Mouse (Mus musculus): ENCODE data around the gene Pitpna. TPM values are rescaled to one million over a fixed set of nuclear protein-coding genes. Genes with fewer than 3 reads are reported as not detected.
A peak's percentile ranks its signal among the peaks of the same experiment; 100 is the strongest.

The Pitpna gene
- polyA plus RNA-seq, 1 experiment from 2014 or later, result 25.4 TPM

DNA sequence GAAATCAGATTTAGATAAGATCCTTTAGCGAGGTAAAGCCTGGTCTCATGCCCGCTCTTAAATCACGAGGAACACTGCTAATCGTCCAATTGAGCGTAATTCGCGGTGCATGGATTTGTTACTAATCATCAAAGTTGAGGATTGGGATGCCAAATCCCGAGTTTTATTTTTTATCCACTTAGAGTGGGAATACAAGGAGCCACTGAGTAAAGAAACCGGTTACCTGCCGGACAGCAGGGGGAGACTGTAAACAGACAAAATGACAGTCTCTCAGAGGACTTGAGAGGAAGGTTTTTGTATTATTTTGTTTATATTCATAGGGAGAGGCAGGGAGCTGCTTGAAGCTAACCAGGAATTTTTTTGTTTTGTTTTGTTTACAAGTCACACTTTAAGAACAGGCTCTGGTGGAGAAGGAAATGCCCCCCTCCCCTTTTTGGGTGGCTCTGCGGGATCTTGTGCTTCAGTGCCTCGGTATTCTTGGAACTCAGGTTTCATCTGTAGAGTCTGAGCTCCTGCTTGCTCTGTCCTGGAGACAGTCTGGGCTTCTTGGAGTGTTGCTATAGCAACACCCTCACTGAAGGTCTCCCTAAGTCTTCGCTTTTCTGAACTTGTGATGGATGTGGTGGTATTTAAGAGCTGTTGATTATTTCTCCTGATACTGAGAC, 43.8 kb downstream of the Pitpna start:
- Histone ChIP-seq H3K9ac (ENCODE audit: low read depth, low read length) (peak overlapping the region; percentile 80), H3K36me3 (ENCODE audit: control insufficient read depth, insufficient read depth) (peaks cover 4% of the 10 kb centered on the region; the same call in 1 of the 2 replicates), H3K4me2 (ENCODE audit: low read depth, low read length) (peak overlapping the region; percentile 77), H3K9me3 (replicated peaks; ENCODE audit: control insufficient read depth, low read length) (no peaks in the 10 kb centered on the region), H3K4me1 (ENCODE audit: control insufficient read depth, low read depth, low read length) (peaks cover 21% of the 10 kb centered on the region), H3K4me3 (ENCODE audit: low read depth, low read length) (peak overlapping the region; percentile 78), H3K27me3 (ENCODE audit: control insufficient read depth, insufficient read depth, low read depth, low read length) (no peaks in the 10 kb centered on the region), H3K27ac (ENCODE audit: low read length) (no peak overlapping the region; the same call in 1 of the 2 replicates)
- WGBS (ENCODE audit: insufficient replicate concordance), result 13% methylated on average over 13 of the region's 13 CpGs
- no peak for ATAC-seq (ENCODE audit: low read depth)

- Histone ChIP-seq H3K4me3 (ENCODE audit: low read depth, low read length) (no peak overlapping the region), H3K27ac (ENCODE audit: low read length) (no peak overlapping the region), H3K4me2 (ENCODE audit: low read depth, low read length) (no peak overlapping the region), H3K4me1 (ENCODE audit: control insufficient read depth, low read depth, low read length) (peaks cover 21% of the 10 kb centered on the region), H3K27me3 (ENCODE audit: control insufficient read depth, insufficient read depth, low read depth, low read length) (no peaks in the 10 kb centered on the region), H3K9ac (ENCODE audit: low read depth, low read length) (no peak overlapping the region), H3K9me3 (replicated peaks; ENCODE audit: control insufficient read depth, low read length) (no peaks in the 10 kb centered on the region), H3K36me3 (ENCODE audit: control insufficient read depth, insufficient read depth) (no peaks in the 10 kb centered on the region)
- 85% methylated on average over 5 of the region's 5 CpGs for WGBS (ENCODE audit: insufficient replicate concordance)
- no peak for ATAC-seq (ENCODE audit: low read depth)
These were observed 45.0 kb downstream of the Pitpna start for GRCm38 (mm10) chr11:75632921-75633320.

DNA sequence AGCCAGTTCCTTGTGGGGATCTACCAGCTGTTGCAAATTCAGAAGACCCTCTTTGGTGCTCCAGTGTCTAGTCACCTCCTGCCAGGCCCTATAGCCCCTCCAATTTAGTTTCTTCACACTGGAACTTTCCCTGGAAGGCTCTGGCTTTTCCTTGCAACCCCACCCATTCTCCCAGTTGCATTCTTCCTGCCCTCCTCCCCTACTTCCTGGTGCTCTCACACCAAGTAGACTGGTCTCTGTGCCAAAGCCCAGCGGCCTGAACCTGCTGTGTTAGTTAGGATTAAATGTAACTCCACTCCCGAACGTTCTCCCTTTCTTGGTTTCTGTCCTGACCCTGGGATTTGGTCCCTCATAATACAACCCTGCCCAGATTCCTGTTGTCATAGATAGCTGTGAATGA, 46.9 kb downstream of the Pitpna start:
- H3K4me3 ChIP-seq (ENCODE audit: low read depth, low read length), result no peak overlapping the region
- H3K36me3 ChIP-seq (ENCODE audit: control insufficient read depth, insufficient read depth), result no peaks in the 10 kb centered on the region
- 71% methylated on average over 3 of the region's 3 CpGs for WGBS (ENCODE audit: insufficient replicate concordance)

DNA sequence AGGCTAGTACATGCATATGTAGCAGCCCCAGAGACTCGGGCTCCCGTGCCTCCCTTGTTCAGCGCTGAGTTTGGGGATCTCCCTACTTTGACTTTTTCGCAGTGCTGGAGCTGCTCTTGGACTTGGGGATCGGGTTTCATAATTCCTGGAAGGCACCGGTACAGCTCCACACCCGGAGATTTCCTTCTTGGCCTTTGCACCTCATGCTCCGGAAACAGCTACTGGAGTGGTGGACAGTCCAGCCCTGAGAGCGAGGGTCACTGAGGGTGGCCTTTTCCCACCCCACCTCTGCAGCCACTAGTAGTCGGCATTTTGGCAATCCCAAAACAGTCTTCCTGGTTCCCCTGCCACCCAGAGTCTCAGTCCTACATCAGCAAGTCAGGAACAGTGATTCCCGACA, 47.4 kb downstream of the Pitpna start:
- no peaks in the 10 kb centered on the region for H3K36me3 ChIP-seq (ENCODE audit: control insufficient read depth, insufficient read depth)
- peaks cover 16% of the 10 kb centered on the region for H3K4me1 ChIP-seq (ENCODE audit: control insufficient read depth, low read depth, low read length)
- no peak for ATAC-seq (ENCODE audit: low read depth)
- no peaks in the 10 kb centered on the region for H3K27me3 ChIP-seq (ENCODE audit: control insufficient read depth, insufficient read depth, low read depth, low read length)
- no peak overlapping the region for H3K9ac ChIP-seq (ENCODE audit: low read depth, low read length)
- H3K4me3 ChIP-seq (ENCODE audit: low read depth, low read length), result no peak overlapping the region
- no peak overlapping the region for H3K27ac ChIP-seq (ENCODE audit: low read length)
- H3K4me2 ChIP-seq (ENCODE audit: low read depth, low read length), result no peak overlapping the region
- H3K9me3 ChIP-seq (replicated peaks; ENCODE audit: control insufficient read depth, low read length), result no peaks in the 10 kb centered on the region
- 63% methylated on average over 11 of the region's 11 CpGs for WGBS (ENCODE audit: insufficient replicate concordance)

More for the DNA sequence above, 46.9 kb downstream of the Pitpna start:
- Histone ChIP-seq H3K9me3 (replicated peaks; ENCODE audit: control insufficient read depth, low read length) (no peaks in the 10 kb centered on the region), H3K27me3 (ENCODE audit: control insufficient read depth, insufficient read depth, low read depth, low read length) (no peaks in the 10 kb centered on the region), H3K4me1 (ENCODE audit: control insufficient read depth, low read depth, low read length) (peaks cover 19% of the 10 kb centered on the region), H3K27ac (ENCODE audit: low read length) (no peak overlapping the region), H3K4me2 (ENCODE audit: low read depth, low read length) (no peak overlapping the region), H3K9ac (ENCODE audit: low read depth, low read length) (no peak overlapping the region)
- ATAC-seq (ENCODE audit: low read depth), result no peak

DNA sequence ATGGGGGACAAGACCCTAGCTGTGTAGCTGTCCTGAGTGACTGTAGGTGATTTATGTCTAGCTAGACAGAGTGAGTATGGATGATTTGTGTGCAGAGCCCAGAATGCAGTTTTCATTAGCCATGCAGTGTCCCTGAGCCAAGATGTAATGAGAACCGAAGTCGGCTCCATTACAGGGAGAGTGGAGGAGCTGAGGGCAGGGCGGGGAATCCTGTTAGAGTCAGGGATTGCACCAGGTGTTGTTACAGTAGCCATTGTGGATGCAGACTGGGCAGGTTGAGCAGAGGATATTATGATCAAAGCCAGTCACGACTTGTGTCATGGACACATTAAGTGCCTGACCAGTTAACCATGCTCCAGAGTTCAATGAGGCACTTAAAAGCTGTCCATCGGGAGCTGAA, 55.4 kb downstream of the Pitpna start:
- Histone ChIP-seq H3K4me2 (ENCODE audit: low read depth, low read length) (no peak overlapping the region), H3K27ac (ENCODE audit: low read length) (no peak overlapping the region), H3K9ac (ENCODE audit: low read depth, low read length) (no peak overlapping the region), H3K9me3 (replicated peaks; ENCODE audit: control insufficient read depth, low read length) (no peaks in the 10 kb centered on the region), H3K4me1 (ENCODE audit: control insufficient read depth, low read depth, low read length) (no peaks in the 10 kb centered on the region), H3K27me3 (ENCODE audit: control insufficient read depth, insufficient read depth, low read depth, low read length) (no peaks in the 10 kb centered on the region), H3K4me3 (ENCODE audit: low read depth, low read length) (no peak overlapping the region), H3K36me3 (ENCODE audit: control insufficient read depth, insufficient read depth) (no peaks in the 10 kb centered on the region)
- 81% methylated on average over 5 of the region's 5 CpGs for WGBS (ENCODE audit: insufficient replicate concordance)
- ATAC-seq (ENCODE audit: low read depth), result no peak

- Histone ChIP-seq H3K4me1 (ENCODE audit: control insufficient read depth, low read depth, low read length) (peaks cover 3% of the 10 kb centered on the region), H3K4me2 (ENCODE audit: low read depth, low read length) (no peak overlapping the region), H3K9me3 (replicated peaks; ENCODE audit: control insufficient read depth, low read length) (no peaks in the 10 kb centered on the region), H3K27ac (ENCODE audit: low read length) (no peak overlapping the region), H3K36me3 (ENCODE audit: control insufficient read depth, insufficient read depth) (no peaks in the 10 kb centered on the region), H3K27me3 (ENCODE audit: control insufficient read depth, insufficient read depth, low read depth, low read length) (no peaks in the 10 kb centered on the region), H3K9ac (ENCODE audit: low read depth, low read length) (no peak overlapping the region), H3K4me3 (ENCODE audit: low read depth, low read length) (no peak overlapping the region)
- no peak for ATAC-seq (ENCODE audit: low read depth)
- 26% methylated on average over 9 of the region's 9 CpGs for WGBS (ENCODE audit: insufficient replicate concordance)
These were observed 56.8 kb downstream of the Pitpna start for GRCm38 (mm10) chr11:75644684-75645083.

- Histone ChIP-seq H3K27me3 (ENCODE audit: control insufficient read depth, insufficient read depth, low read depth, low read length) (no peaks in the 10 kb centered on the region), H3K36me3 (ENCODE audit: control insufficient read depth, insufficient read depth) (no peaks in the 10 kb centered on the region), H3K9me3 (replicated peaks; ENCODE audit: control insufficient read depth, low read length) (no peaks in the 10 kb centered on the region), H3K4me2 (ENCODE audit: low read depth, low read length) (no peak overlapping the region), H3K4me1 (ENCODE audit: control insufficient read depth, low read depth, low read length) (peaks cover 25% of the 10 kb centered on the region), H3K4me3 (ENCODE audit: low read depth, low read length) (no peak overlapping the region), H3K27ac (ENCODE audit: low read length) (no peak overlapping the region), H3K9ac (ENCODE audit: low read depth, low read length) (no peak overlapping the region)
- WGBS (ENCODE audit: insufficient replicate concordance), result 62% methylated on average over 6 of the region's 6 CpGs
- no peak for ATAC-seq (ENCODE audit: low read depth)
These were observed 59.8 kb downstream of the Pitpna start for GRCm38 (mm10) chr11:75647681-75648211.

- no peak for ATAC-seq (ENCODE audit: low read depth)
- 31% methylated on average over 4 of the region's 4 CpGs for WGBS (ENCODE audit: insufficient replicate concordance)
- Histone ChIP-seq H3K36me3 (ENCODE audit: control insufficient read depth, insufficient read depth) (no peaks in the 10 kb centered on the region), H3K4me2 (ENCODE audit: low read depth, low read length) (no peak overlapping the region), H3K4me3 (ENCODE audit: low read depth, low read length) (no peak overlapping the region), H3K27ac (ENCODE audit: low read length) (peak overlapping the region; percentile 9; the same call in 1 of the 2 replicates), H3K9me3 (replicated peaks; ENCODE audit: control insufficient read depth, low read length) (no peaks in the 10 kb centered on the region), H3K4me1 (ENCODE audit: control insufficient read depth, low read depth, low read length) (peaks cover 39% of the 10 kb centered on the region), H3K9ac (ENCODE audit: low read depth, low read length) (no peak overlapping the region), H3K27me3 (ENCODE audit: control insufficient read depth, insufficient read depth, low read depth, low read length) (no peaks in the 10 kb centered on the region)
These were observed 61.3 kb downstream of the Pitpna start for GRCm38 (mm10) chr11:75649155-75649561.

- Histone ChIP-seq H3K4me2 (ENCODE audit: low read depth, low read length) (peak within 1 kb of the TSS; percentile 100), H3K27me3 (ENCODE audit: control insufficient read depth, insufficient read depth, low read depth, low read length) (no peaks in the 10 kb centered on the region), H3K4me1 (ENCODE audit: control insufficient read depth, low read depth, low read length) (peaks cover 50% of the 10 kb centered on the region)
These were observed 62.4 kb downstream of the Pitpna start, which contains the start of gene Myo1c for GRCm38 (mm10) chr11:75650311-75650710. Gene Myo1c (plus strand): TSS chr11:75650504.

More at GRCm38 (mm10) chr11:75650311-75650710, 62.4 kb downstream of the Pitpna start, which contains the start of gene Myo1c:
- no peaks in the 10 kb centered on the region for H3K9me3 ChIP-seq (replicated peaks; ENCODE audit: control insufficient read depth, low read length)
- H3K9ac ChIP-seq (ENCODE audit: low read depth, low read length), result peak within 1 kb of the TSS; percentile 77
- ATAC-seq (ENCODE audit: low read depth), result no peak
- peak within 1 kb of the TSS; percentile 76 for H3K4me3 ChIP-seq (ENCODE audit: low read depth, low read length)
- H3K27ac ChIP-seq (ENCODE audit: low read length), result peak within 1 kb of the TSS; percentile 89
- WGBS (ENCODE audit: insufficient replicate concordance), result 69% methylated on average over 7 of the region's 7 CpGs
- H3K36me3 ChIP-seq (ENCODE audit: control insufficient read depth, insufficient read depth), result no peaks in the 10 kb centered on the region
